Mouse (Mus musculus) lung, postnatal 10 days (tissue): ENCODE measurements around the gene Bbox1.

Experiments
- DNase-seq: peaks from one replicate; pipeline ENCODE4 v3.0.0; 2021

Bbox1 gene

GRCm38 (mm10) chr2:110314509-110315155, at the start of gene Bbox1:
Bbox1 (minus strand) TSS chr2:110314560.
- peak; percentile 71 for DNase-seq

GRCm38 (mm10) chr2:110363855-110364254, 49.5 kb upstream of the Bbox1 start:
- DNase-seq = no peak

DNA sequence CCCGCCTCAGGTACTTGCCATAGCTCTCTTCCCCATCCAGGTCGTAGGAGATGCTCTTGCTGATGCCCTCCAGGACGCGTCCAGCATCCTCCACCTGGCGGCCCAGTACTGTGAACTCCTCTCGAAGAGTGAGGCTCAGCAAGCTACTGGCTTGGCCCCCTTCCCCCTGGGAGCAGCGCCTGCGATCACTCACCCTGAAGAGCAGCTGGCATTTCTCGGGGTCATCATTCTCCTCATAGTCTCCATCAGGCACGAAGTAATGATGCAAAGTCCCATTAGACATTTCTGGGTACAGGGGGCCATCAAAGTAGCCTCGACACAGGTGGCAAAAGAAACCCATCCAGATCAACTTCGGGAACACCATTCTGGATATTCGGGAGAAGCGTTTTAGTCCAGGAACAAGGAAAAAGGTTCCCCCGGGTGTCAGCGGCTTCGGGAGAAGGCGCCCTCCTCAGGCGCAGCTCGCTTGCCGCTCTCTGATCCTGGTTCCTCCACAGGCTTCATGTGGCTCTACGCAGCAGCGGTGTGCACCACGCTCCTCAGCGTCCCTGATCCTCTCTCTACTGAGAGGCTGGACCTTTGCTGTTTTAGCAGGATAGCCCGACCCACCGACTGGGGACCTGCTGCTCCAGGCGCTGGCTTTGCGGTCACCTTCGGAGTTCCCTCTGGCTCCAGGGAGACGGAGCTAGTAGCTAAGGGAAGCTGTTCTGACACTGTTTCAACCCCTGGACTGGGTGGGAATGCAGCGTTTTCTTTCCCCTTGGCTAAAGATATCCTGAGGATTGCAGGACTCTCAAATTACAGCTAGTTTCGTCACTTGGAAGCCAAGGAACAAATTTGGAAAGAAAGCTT, 48.3 kb upstream of the Bbox1 start, which contains the start of gene Fibin:
Fibin (minus strand) TSS at position 752 of the 852 bp plus-strand sequence.
- peak; percentile 68 for DNase-seq

DNA sequence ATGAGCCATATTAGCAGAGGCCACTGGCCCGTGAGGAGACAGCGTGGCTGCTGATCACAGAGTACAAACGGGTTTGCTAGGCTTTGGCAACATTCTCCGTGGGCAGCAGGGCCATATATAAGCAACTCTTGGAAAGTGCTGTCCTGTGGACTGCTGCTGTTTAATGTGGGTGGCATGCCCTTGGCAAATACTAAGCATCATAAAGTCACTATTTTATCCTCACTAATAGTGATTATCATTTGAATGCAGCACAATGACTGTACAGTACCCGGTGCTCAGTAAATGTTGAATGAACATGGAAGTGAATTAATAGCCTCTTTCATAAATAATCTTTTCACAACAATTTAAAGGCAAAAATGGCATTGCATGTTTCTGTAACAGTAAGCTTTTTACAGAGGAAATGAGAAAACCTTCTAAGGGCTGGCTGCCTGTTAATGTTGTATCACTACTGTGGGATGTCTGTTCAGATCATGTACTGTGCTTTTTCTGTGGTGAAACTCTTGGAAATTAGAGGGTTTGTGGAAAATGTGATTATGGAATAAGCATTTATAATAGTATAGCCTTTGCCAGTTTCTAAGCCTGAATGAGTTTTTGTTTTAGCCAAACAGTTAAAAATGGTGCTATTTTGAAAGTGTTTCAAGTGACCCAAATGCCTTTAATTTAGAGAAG, 39.1 kb upstream of the Bbox1 start:
- no peak for DNase-seq

DNA sequence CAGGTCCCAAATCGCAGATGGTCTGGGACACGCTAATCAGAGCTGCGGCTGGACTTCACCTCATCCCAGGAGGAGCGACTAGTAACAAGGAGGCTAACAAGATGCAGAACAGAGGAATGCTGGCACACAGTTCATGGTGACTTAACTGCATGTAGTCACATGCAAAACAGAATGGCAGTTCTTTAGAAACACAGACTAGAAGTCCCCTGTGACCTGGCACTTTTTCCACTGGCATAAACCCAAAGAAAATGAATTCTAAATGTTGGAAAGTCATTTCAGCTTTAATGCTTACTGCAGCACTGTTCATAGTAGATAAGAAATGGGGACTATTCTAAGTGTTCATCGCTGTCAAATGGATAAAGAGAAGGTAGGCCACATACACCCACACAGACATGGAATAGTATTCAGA, 37.5 kb upstream of the Bbox1 start:
- DNase-seq = peak; percentile 13

- DNase-seq = no peak
Measured at GRCm38 (mm10) chr2:110351406-110351805, 37.0 kb upstream of the Bbox1 start.

DNA sequence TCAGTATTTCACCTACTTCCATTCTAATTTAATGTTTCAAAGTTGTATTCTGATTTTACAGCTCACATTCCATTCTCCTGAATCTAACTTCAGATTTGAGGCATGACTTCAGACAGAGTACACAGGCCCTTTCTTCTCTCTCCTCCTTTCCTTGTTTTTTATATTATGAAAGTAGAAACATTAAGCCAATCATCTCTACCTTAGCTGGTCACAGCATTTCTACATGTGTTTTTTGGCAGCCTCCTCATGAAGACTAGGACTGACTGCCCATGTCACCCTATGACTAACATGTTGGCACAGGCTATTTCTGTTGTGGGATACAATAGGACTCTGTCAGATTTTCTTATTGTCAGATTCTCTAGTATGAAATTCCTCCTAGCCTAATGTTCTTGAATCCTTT, 14.6 kb upstream of the Bbox1 start:
- no peak for DNase-seq

DNA sequence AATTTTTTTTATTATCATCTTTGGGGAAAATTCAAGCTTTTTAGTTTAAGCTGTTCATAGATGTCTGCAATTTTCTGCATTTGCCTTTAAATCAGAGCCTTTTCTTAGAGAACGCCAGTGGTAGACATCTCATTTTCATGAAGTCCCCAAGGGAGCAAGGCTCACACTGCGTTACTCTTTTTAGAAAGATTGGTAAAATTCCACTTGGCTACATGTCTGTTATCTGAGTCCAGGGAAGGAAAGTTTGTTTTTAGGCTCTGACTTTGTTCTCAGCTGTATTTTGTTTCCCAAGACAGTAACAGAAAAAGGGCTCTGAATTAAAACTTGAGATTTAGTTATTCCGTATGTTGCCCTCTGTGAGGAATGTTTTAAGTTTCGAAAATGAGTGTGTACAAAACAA, 5.6 kb upstream of the Bbox1 start:
- DNase-seq = no peak

GRCm38 (mm10) chr2:110319266-110319665, 4.9 kb upstream of the Bbox1 start:
- no peak for DNase-seq

DNA sequence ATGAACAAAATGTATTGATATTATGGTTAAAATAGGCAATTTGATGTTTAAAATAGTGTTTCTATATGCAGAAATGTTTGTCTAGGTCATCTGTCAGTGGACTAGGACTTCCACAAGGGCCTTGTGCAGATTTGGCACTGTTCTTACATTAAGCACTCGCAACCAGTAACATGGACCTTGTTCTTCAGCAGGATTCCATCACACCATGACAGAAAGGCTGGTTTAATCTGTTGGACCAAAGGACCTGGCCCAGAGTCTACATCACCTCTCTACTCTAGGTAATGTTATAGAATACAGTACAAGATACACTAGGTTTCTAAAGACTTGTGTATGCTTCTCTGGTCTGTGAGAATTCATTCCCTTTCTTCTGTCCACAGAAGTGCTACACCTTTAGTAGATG, 4.4 kb upstream of the Bbox1 start:
- no peak for DNase-seq

DNA sequence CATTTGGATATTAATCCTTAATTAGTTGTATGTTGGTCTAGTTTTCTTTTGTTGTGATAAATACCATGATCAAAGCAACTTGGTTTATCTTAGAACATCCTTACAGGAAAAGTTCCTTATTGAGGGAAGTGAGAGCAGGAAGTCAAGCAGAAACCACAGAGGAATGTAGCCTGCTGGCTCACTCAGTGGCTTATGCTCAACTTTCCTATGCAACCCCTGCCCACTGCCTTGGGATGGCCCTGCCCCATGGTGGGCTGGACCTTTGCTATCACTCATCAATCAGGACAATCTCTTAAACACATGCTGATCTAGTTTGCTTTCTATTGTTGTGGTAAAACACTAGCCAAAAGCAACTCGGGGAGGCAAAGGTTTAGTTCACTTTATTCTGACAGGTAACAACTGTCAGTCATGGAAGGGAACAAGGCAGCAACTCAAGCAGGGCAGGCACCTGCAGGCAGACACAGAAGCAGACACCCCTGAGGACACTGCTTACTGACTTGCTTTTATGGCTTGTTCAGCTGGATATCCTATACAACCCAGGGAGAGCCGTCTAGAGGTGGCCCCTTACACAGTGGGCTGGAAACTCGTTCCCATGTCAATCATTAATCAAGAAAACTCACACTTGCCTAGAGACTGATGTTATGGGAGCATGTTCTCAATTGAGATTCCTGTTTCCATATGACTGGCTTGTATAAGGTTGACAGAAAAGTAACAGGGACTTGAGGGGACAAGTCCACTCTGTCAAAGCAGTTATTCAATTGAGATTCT, 1.9 kb upstream of the Bbox1 start:
- no peak for DNase-seq

GRCm38 (mm10) chr2:110314074-110314473, 286 bp downstream of the Bbox1 start:
- no peak for DNase-seq

DNA sequence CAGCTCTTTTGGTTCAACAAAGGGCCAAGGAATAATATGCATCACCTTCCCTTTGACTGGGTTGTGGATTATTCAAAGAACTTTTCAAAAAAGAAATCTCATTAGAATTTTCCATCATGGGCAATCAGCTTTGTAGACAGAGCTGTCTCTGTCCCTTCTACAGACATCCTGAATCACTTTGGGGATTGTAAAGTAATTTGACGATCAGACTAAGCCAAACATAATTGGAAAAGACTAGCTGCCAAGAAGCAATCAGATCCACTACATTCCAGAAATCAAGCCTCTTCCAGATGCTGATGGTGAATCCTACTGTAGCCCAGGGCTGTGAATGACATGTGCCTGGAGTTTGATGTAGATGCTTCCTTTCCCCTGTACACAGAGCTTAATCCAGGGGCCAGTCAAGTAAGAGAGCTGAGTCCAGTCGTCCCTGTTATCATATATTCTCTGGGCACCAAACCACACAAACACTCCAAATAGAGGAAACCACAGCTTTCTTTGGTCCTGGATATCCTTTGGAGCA, 995 bp downstream of the Bbox1 start:
- no peak for DNase-seq

DNA sequence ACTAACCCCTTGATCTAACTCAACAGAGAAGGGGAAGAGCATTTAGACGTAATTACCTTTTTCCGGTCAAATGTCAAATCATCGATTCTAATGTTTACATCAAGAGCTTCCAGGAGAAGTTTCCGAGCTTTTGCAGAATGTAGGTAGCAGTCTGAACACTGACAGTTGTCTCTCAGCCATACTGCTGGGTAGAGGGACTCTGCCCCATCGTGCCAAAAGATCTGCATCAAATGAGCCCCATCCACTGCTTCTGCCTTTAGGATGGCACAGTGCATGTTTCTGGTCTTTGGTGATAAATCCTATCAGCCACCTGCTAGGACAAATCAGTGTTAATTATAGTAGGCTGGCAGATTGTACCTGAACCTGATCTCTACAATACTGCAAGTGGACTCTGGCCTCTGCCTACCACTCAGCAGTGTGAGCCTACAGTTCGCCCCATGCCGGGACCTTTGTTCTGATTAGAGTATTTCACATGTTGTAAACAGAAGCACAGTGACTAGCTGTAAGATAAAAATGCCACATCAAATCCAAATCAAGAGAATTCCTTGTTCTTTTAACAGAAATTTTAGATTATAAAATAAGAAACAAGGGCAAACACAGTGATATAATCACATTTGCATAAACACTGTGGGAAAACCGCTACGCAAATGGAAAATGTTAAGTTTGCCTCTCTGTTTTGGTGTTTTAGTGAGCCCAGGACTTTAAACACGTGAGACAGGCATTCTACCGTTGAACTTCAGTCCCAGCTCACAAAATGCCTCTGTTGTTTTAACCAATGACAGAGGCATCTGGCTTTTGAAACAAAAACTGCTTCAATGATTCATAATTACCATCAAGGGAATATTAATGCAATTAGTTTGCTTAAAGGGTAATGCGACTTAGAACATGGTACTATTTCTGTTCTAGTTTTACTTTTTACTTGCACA, 8.7 kb downstream of the Bbox1 start:
- DNase-seq = no peak

GRCm38 (mm10) chr2:110302261-110302660, 12.1 kb downstream of the Bbox1 start:
- DNase-seq = no peak

DNA sequence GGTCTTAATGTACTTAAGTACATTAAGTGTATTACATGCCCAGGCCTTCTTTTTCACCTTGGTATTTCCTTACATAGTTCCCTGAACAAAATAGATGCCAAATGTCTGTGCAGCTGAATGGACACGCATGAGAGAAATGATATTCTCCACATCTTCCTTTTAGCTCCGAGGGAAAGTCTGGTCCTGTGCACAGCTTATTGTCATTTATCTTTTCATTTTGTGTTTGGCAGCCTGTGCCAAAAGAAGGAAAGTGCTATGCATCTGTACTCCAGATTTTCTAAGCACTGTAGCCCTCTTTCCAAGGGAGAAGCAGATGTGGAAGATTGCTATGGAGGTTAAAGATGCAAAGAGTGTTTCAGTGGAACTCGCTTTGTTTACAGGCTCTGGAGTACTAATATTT, 13.0 kb downstream of the Bbox1 start:
- DNase-seq = no peak

- DNase-seq = peak; percentile 67
Measured at GRCm38 (mm10) chr2:110294927-110295326, 19.4 kb downstream of the Bbox1 start.

GRCm38 (mm10) chr2:110287959-110288358, 26.4 kb downstream of the Bbox1 start:
- DNase-seq = no peak

GRCm38 (mm10) chr2:110285829-110286504, 28.4 kb downstream of the Bbox1 start:
- no peak for DNase-seq

GRCm38 (mm10) chr2:110275424-110275823, 38.9 kb downstream of the Bbox1 start:
- DNase-seq = no peak

DNA sequence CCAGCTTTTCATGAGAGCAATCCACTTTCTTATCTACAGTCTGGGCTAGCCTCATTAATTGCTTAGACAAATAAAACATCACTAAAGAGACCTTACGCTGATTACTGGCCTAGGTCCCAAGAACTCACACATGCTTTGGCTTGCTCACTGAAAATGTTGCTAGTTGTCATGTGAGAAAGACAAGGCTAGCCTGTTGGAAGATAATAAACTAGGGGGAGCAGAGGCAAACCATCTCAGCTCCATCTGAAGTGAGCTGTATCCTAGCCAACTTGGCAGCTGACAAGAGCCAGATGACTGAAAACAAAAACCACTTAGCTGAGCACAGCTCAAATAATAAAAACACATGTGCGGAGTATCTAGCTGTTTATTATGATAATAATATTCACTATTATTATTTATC, 40.2 kb downstream of the Bbox1 start:
- peak; percentile 72 for DNase-seq
